Mouse (Mus musculus) ZHBTc4 (cell line): ENCODE measurements around the gene Lbhd2.

ENCODE experiments used
- DNase-seq: peaks from one replicate; pipeline ENCODE4 v3.0.0-alpha.2; 2011; ENCODE audit warnings: low read depth, low spot score

Gene Lbhd2

GRCm38 (mm10) chr12:111447350-111447749, 40.7 kb downstream of the Lbhd2 start:
- DNase-seq: no peak

- no peak for DNase-seq
Measured at GRCm38 (mm10) chr12:111447898-111448760, 41.5 kb downstream of the Lbhd2 start.

- DNase-seq: no peak
Measured at GRCm38 (mm10) chr12:111448931-111449705, 42.5 kb downstream of the Lbhd2 start.

GRCm38 (mm10) chr12:111450359-111450758, 43.8 kb downstream of the Lbhd2 start:
- DNase-seq: peak; percentile 80

GRCm38 (mm10) chr12:111451561-111451960, 45.0 kb downstream of the Lbhd2 start:
- no peak for DNase-seq

- DNase-seq: no peak
Measured at GRCm38 (mm10) chr12:111454021-111454420, 47.4 kb downstream of the Lbhd2 start.

GRCm38 (mm10) chr12:111454543-111455280, 48.1 kb downstream of the Lbhd2 start:
- no peak for DNase-seq

GRCm38 (mm10) chr12:111455311-111455846, 48.8 kb downstream of the Lbhd2 start:
- DNase-seq: peak; percentile 44

- no peak for DNase-seq
Measured at GRCm38 (mm10) chr12:111455860-111456259, 49.3 kb downstream of the Lbhd2 start.

- DNase-seq: no peak
Measured at GRCm38 (mm10) chr12:111457742-111458141, 51.1 kb downstream of the Lbhd2 start.
